Mouse (Mus musculus): ENCODE results near the gene Dbndd2. TPM values are rescaled to one million over a fixed set of nuclear protein-coding genes. Genes with fewer than 3 reads are reported as not detected.

The Dbndd2 gene
- total and polyA plus RNA-seq, 3 experiments: 6.9 to 11.9 TPM; not detected in 1

DNA sequence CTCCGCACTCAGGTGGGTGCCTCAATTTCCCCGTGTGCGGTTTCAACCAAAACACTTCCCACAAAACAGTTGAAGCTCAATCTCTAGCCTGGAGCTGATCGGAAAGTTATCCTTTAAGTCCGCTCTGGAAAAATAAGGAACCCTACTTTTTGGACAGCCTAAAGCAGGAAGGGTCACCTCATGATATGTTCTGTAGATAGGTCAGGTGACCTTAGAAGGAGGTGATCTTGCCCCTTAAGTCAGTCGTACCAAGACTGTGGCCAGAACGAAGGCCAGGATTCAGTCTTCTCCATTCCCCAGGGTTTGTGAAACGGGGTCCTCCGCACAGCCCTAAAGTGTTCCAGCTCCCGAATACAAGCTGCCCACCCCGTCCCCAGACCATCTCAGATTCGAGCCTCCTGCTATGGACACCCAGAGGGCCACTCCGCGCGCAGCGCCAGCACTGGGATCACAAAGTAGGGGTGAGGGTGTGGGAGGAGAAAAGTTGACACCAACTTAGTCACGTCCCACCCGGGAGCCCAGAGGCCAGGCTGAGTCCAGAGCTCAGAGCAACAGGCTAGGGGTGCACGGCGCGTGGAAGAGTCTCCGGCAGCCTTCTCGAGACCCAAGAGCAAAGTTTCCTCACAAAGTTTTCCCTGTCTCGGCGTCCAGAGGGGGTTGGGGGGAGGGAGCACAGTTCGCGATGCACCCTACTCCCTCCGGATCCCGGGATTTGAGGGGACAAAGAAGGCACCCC lies 43.4 kb upstream of the Dbndd2 start:
- no peak overlapping the region for H3K4me3 ChIP-seq (ENCODE audit: control insufficient read depth in 1 of 2, insufficient read depth in 1 of 2, low read depth in 2 of 2, low read length in 2 of 2)
- H3K36me3 ChIP-seq (ENCODE audit: control insufficient read depth in 1 of 2, insufficient read depth in 2 of 2, low read length in 2 of 2): no peaks in the 10 kb centered on the region
- TF ChIP-seq POLR2AphosphoS5 (IDR thresholded peaks at IDR 0.05; ENCODE audit: borderline replicate concordance, low read depth, low read length) (no peak), USF2 (IDR thresholded peaks at IDR 0.05; ENCODE audit: borderline replicate concordance in 1 of 2, insufficient read depth in 1 of 2, low read depth in 1 of 2, low read length in 2 of 2) (no peak), POLR2AphosphoS2 (IDR thresholded peaks at IDR 0.05; ENCODE audit: low read length) (no peak), E2F4 (IDR thresholded peaks at IDR 0.05; ENCODE audit: borderline replicate concordance, low read depth, low read length) (no peak), UBTF (IDR thresholded peaks at IDR 0.05; ENCODE audit: borderline replicate concordance, insufficient read depth, low read depth, low read length) (no peak), TBP (IDR thresholded peaks at IDR 0.05; ENCODE audit: low read depth, low read length) (no peak), USF1 (IDR thresholded peaks at IDR 0.05; ENCODE audit: low read depth, low read length) (no peak), ZMIZ1 (IDR thresholded peaks at IDR 0.05; ENCODE audit: low read depth, low read length) (no peak), POLR2A (IDR thresholded peaks at IDR 0.05; ENCODE audit: control insufficient read depth in 1 of 2, insufficient read depth in 1 of 2, low read depth in 1 of 2, low read length in 2 of 2, poor library complexity in 1 of 2) (no peak), ZKSCAN1 (IDR thresholded peaks at IDR 0.05; ENCODE audit: low read depth, low read length) (no peak), RAD21 (IDR thresholded peaks at IDR 0.05; ENCODE audit: low read depth, low read length) (no peak), MYC (IDR thresholded peaks at IDR 0.05; ENCODE audit: low read depth, low read length) (no peak), MXI1 (IDR thresholded peaks at IDR 0.05; ENCODE audit: low read depth, low read length) (no peak), ELF1 (IDR thresholded peaks at IDR 0.05; ENCODE audit: low read depth, low read length) (no peak)
- peaks cover 11 to 23% of the 10 kb centered on the region in 2 experiments for H3K27me3 ChIP-seq (ENCODE audit: control insufficient read depth in 1 of 2, insufficient read depth in 2 of 2, low read length in 2 of 2)
- H3K9me3 ChIP-seq (replicated peaks; ENCODE audit: insufficient read depth, low read length): no peaks in the 10 kb centered on the region
- H3K4me1 ChIP-seq (ENCODE audit: control insufficient read depth in 1 of 2, insufficient read depth in 2 of 2, low read length in 2 of 2): no peaks in the 10 kb centered on the region
- H3K27ac ChIP-seq (ENCODE audit: control insufficient read depth, low read depth, low read length): no peak overlapping the region
- no peak for DNase-seq (ENCODE audit: low read depth, low spot score)
- no peak overlapping the region for H3K9ac ChIP-seq (ENCODE audit: control insufficient read depth, low read depth, low read length, poor library complexity, severe bottlenecking)
- H3K79me2 ChIP-seq (ENCODE audit: control insufficient read depth, insufficient read depth, low read length, poor library complexity): no peaks in the 10 kb centered on the region

DNA sequence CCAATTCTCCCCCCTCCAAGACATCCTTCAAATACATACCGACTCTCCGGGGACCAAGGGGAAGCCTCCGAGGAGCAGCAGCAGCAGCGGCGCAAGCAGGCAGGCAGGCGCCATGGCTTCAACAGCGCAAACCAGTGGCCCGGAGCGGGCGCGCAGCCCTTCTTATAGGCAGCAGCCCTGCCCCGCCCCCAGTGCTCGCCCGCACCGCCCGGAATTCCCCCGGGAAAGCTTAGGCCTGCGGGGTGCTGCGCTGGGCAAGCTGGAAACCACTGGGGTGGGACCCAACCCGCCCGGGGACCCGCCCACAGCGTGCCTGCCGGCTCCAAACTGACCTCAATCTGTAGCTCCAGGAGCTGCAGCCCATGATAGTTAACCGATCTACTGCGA lies 42.9 kb upstream of the Dbndd2 start:
- Histone ChIP-seq H3K27ac (ENCODE audit: control insufficient read depth, low read depth, low read length) (no peak overlapping the region), H3K9ac (ENCODE audit: control insufficient read depth, low read depth, low read length, poor library complexity, severe bottlenecking) (no peak overlapping the region)

More for the DNA sequence above, 42.9 kb upstream of the Dbndd2 start:
- DNase-seq (ENCODE audit: low read depth, low spot score): no peak
- peaks cover 13 to 28% of the 10 kb centered on the region in 2 experiments for H3K27me3 ChIP-seq (ENCODE audit: control insufficient read depth in 1 of 2, insufficient read depth in 2 of 2, low read length in 2 of 2)
- no peak overlapping the region for H3K4me3 ChIP-seq (ENCODE audit: control insufficient read depth in 1 of 2, insufficient read depth in 1 of 2, low read depth in 2 of 2, low read length in 2 of 2)
- H3K9me3 ChIP-seq (replicated peaks; ENCODE audit: insufficient read depth, low read length): no peaks in the 10 kb centered on the region
- H3K36me3 ChIP-seq (ENCODE audit: control insufficient read depth in 1 of 2, insufficient read depth in 2 of 2, low read length in 2 of 2): no peaks in the 10 kb centered on the region
- H3K79me2 ChIP-seq (ENCODE audit: control insufficient read depth, insufficient read depth, low read length, poor library complexity): no peaks in the 10 kb centered on the region
- TF ChIP-seq CHD1 (IDR thresholded peaks at IDR 0.05; ENCODE audit: low read depth, low read length): no peak
- TF ChIP-seq TAL1 (IDR thresholded peaks at IDR 0.05; ENCODE audit: low read length): no peak
- no peak for TF ChIP-seq BHLHE40 (IDR thresholded peaks at IDR 0.05; ENCODE audit: borderline replicate concordance, low read depth, low read length)
- no peak for TF ChIP-seq SIN3A (IDR thresholded peaks at IDR 0.05; ENCODE audit: low read length)
- TF ChIP-seq UBTF (IDR thresholded peaks at IDR 0.05; ENCODE audit: borderline replicate concordance, insufficient read depth, low read depth, low read length): no peak
- no peak for TF ChIP-seq POLR2A (IDR thresholded peaks at IDR 0.05; ENCODE audit: control insufficient read depth in 1 of 2, insufficient read depth in 1 of 2, low read depth in 1 of 2, low read length in 2 of 2, poor library complexity in 1 of 2)
- no peak for TF ChIP-seq SMC3 (IDR thresholded peaks at IDR 0.05; ENCODE audit: low read depth, low read length)
- H3K4me1 ChIP-seq (ENCODE audit: control insufficient read depth in 1 of 2, insufficient read depth in 2 of 2, low read length in 2 of 2): no peaks in the 10 kb centered on the region
